Mouse (Mus musculus) ES-CJ7 (cell line): ENCODE measurements around the gene Olfr112.
"Not testable (repeated sequence)": the region's sequence is repeated elsewhere in the genome, so short reads cannot be mapped to it uniquely, and the experiment has no call there.

Source experiments
- DNase-seq: peaks from one replicate; pipeline ENCODE4 v3.0.0; 2011; ENCODE audit warnings: low read depth, low spot score

Olfr112 gene

DNA sequence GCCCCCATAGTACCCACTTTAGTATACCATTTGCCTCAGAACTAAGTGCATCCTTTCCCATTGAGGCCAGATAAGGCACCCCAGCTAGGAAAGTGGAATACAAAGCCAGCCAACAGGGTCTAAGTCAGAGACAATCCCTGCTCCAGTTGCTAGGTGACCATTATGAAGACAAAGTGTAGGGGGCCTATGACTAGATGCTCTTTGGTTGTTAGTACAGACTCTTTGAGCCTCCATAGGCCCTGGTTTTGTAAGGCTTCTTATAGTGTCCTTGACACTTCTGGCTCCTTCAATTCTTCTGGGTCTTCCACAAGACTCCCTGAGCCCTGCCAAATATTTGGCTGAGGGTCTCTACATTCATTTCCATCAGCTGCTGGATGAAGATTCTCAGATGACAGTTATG lies at the start of gene Olfr112:
TSS of gene Olfr112 (minus strand) at position 101 of the 400 bp plus-strand sequence.
- DNase-seq, result no peak

GRCm38 (mm10) chr17:37592643-37593042 lies 23.4 kb upstream of the Olfr112 start, which contains the start of gene Olfr114:
Gene Olfr114, minus strand, starts transcription at chr17:37592743.
- DNase-seq, result no peak

DNA sequence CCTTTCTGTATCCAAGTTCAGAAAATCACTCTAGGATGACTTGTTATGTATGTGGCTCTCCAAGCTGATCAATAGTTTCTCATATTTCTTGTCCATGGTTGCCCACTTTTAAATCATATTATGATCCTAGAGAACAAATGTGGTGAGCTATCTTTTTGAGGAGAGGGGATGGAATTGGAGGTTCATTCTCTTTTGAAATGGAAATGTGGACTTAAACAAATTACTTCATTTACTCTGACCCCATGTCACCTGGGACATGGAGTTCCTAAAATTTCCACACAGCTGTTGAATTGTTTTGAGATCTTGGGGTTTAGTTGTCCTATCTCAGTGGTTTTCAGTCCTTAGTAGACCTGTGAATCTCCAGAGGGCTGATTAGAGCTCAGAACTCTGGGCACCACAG lies 8.3 kb upstream of the Olfr112 start, which contains the start of gene Olfr113:
TSS of gene Olfr113 (minus strand) at position 101 of the 400 bp plus-strand sequence.
- no peak for DNase-seq

DNA sequence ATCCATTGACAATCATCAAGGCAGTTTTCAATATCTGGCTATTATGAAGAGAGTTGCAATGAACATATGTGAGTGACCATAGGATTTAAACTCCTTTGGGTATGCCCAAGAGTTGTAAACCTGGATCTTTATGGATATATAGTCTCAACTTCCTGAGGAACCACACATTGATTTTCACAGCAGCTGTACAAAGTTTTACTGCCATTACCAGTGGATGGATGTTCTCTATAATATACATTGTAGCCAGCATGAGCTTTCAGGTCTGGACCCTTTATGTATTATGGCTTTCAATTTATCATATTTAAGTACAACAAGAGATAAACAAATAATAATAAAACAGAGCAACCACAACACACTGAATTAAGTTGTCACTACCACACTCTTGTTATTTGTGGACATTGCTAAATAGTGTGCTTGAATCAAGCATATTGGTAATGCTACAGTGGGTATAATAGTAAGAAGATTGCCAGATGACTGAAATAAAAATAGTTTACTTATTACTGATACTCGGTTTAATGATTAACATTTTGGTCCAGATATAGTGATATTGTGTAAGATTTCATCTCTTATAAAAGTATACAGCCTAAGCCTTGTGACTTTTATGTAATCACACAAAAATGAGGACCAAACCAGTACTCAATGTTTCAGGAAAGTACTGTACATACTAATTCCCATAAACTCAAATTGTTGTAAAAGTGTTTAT lies 10.2 kb downstream of the Olfr112 start:
- DNase-seq, result no peak

GRCm38 (mm10) chr17:37543800-37544435 lies 25.3 kb downstream of the Olfr112 start:
- DNase-seq, result no peak

DNA sequence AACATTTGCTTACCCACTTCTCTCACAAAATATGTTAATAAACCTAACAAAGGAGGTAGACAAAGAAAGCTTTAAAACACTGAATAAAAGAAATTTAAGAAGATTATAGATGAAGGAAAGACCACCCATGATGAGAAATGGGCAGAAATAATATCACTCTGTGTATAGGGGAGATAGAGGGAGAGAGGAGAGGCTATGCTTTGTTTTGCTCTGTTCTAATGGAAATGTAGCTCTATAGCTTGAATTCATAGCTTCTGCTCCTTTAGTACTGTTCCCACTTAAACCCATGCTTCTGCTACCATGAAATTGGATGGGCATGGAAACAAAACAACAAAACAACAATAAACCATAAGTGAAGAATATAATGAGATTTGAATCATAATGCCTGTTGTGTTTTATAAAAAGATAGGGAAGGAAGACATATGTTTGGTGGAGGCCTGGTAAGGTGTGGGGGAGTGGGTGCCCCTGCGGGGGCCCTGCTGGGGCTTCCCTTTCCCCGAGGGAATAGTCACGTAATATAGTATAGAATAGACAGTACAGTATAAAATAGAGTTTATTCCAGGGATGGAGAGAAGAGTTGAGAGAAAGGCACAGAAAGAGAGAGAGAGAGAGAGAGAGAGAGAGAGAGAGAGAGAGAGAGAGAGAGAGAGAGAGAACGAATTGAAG lies 27.7 kb downstream of the Olfr112 start:
- no peak for DNase-seq

GRCm38 (mm10) chr17:37538416-37538815 lies 30.8 kb downstream of the Olfr112 start:
- DNase-seq, result not testable (repeated sequence)

GRCm38 (mm10) chr17:37535173-37535572 lies 34.1 kb downstream of the Olfr112 start:
- DNase-seq, result peak; percentile 88

GRCm38 (mm10) chr17:37525427-37525826 lies 43.8 kb downstream of the Olfr112 start:
- not testable (repeated sequence) for DNase-seq

DNA sequence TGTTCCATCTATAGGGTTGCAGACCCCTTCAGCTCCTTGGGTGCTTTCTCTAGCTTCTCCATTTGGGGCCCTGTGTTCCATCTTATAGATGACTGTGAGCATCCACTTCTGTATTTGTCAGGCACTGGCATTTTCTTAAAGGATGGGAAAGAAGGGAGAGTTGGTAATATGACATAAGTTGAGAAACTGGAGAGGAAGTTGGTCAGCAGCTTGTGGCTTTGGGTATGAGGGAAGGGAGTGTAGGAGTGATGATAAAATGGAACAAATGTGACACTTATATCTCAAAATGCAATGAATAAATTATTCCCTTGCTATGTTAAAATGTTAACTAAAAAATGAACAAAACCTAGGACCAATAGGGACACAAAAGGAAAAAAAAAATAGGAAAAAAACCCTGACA lies 44.6 kb downstream of the Olfr112 start:
- DNase-seq, result not testable (repeated sequence)
